Mouse (Mus musculus): Measurements from ENCODE around the gene Gpd1. TPM values are rescaled to one million over a fixed set of nuclear protein-coding genes. Genes with fewer than 3 reads are reported as not detected.

The Gpd1 gene
- polyA plus RNA-seq, 1 experiment from 2014 or later, result 6.8 TPM

GRCm38 (mm10) chr15:99731678-99732077, 14.4 kb downstream of the Gpd1 start:
- no peak overlapping the region for H3K4me2 ChIP-seq (replicated peaks; ENCODE audit: low read depth)
- ATAC-seq (ENCODE audit: low FRiP score, low TSS enrichment) (no peak), DNase-seq (ENCODE audit: low spot score) (no peak)
- no peak overlapping the region for H3K27ac ChIP-seq (replicated peaks)
- no peaks in the 10 kb centered on the region for H3K27me3 ChIP-seq (ENCODE audit: control insufficient read depth, insufficient read depth, low read length)
- 94% methylated on average over 3 of the region's 3 CpGs for WGBS
- no peak overlapping the region for H3K9ac ChIP-seq (ENCODE audit: low read length)
- H3K4me1 ChIP-seq (replicated peaks; ENCODE audit: control insufficient read depth, insufficient read depth), result no peaks in the 10 kb centered on the region
- H3K36me3 ChIP-seq (ENCODE audit: control insufficient read depth, insufficient read depth, low read length), result peaks cover 5% of the 10 kb centered on the region
- H3K4me3 ChIP-seq (ENCODE audit: low read depth, low read length), result no peak overlapping the region
- TF ChIP-seq CTCF (IDR thresholded peaks at IDR 0.05; ENCODE audit: low read depth) (no peak), EP300 (optimal IDR thresholded peaks at IDR 0.05) (no peak)
- H3K9me3 ChIP-seq (ENCODE audit: control insufficient read depth, low read length), result no peaks in the 10 kb centered on the region

GRCm38 (mm10) chr15:99733186-99733585, 15.9 kb downstream of the Gpd1 start:
- Histone ChIP-seq H3K4me1 (replicated peaks; ENCODE audit: control insufficient read depth, insufficient read depth) (no peaks in the 10 kb centered on the region), H3K36me3 (ENCODE audit: control insufficient read depth, insufficient read depth, low read length) (peaks cover 10% of the 10 kb centered on the region), H3K9ac (ENCODE audit: low read length) (no peak overlapping the region), H3K4me3 (ENCODE audit: low read depth, low read length) (no peak overlapping the region), H3K9me3 (ENCODE audit: control insufficient read depth, low read length) (no peaks in the 10 kb centered on the region), H3K27me3 (ENCODE audit: control insufficient read depth, insufficient read depth, low read length) (no peaks in the 10 kb centered on the region), H3K4me2 (replicated peaks; ENCODE audit: low read depth) (no peak overlapping the region), H3K27ac (replicated peaks) (no peak overlapping the region)
- TF ChIP-seq EP300 (optimal IDR thresholded peaks at IDR 0.05), result no peak
- TF ChIP-seq CTCF (IDR thresholded peaks at IDR 0.05; ENCODE audit: low read depth), result no peak
- 74% methylated on average over 5 of the region's 5 CpGs for WGBS
- ATAC-seq (ENCODE audit: low FRiP score, low TSS enrichment) (no peak), DNase-seq (ENCODE audit: low spot score) (no peak)

GRCm38 (mm10) chr15:99735631-99736030, 18.3 kb downstream of the Gpd1 start:
- H3K4me3 ChIP-seq (ENCODE audit: low read depth, low read length), result no peak overlapping the region
- no peak overlapping the region for H3K4me2 ChIP-seq (replicated peaks; ENCODE audit: low read depth)
- no peaks in the 10 kb centered on the region for H3K4me1 ChIP-seq (replicated peaks; ENCODE audit: control insufficient read depth, insufficient read depth)
- no peak for ATAC-seq (ENCODE audit: low FRiP score, low TSS enrichment)
- no peaks in the 10 kb centered on the region for H3K27me3 ChIP-seq (ENCODE audit: control insufficient read depth, insufficient read depth, low read length)
- H3K27ac ChIP-seq (replicated peaks), result no peak overlapping the region
- no peak overlapping the region for H3K9ac ChIP-seq (ENCODE audit: low read length)
- TF ChIP-seq CTCF (IDR thresholded peaks at IDR 0.05; ENCODE audit: low read depth) (no peak), EP300 (optimal IDR thresholded peaks at IDR 0.05) (no peak)
- DNase-seq (ENCODE audit: low spot score), result no peak
- 96% methylated on average over 2 of the region's 2 CpGs for WGBS
- no peaks in the 10 kb centered on the region for H3K9me3 ChIP-seq (ENCODE audit: control insufficient read depth, low read length)
- peaks cover 21% of the 10 kb centered on the region for H3K36me3 ChIP-seq (ENCODE audit: control insufficient read depth, insufficient read depth, low read length)

- Histone ChIP-seq H3K27ac (replicated peaks) (no peak overlapping the region), H3K4me2 (replicated peaks; ENCODE audit: low read depth) (no peak overlapping the region), H3K27me3 (ENCODE audit: control insufficient read depth, insufficient read depth, low read length) (no peaks in the 10 kb centered on the region), H3K9me3 (ENCODE audit: control insufficient read depth, low read length) (no peaks in the 10 kb centered on the region), H3K9ac (ENCODE audit: low read length) (no peak overlapping the region; the same call in 1 of the 2 replicates), H3K36me3 (ENCODE audit: control insufficient read depth, insufficient read depth, low read length) (peaks cover 24% of the 10 kb centered on the region), H3K4me3 (ENCODE audit: low read depth, low read length) (no peak overlapping the region), H3K4me1 (replicated peaks; ENCODE audit: control insufficient read depth, insufficient read depth) (no peaks in the 10 kb centered on the region)
- DNase-seq (ENCODE audit: low spot score) (no peak), ATAC-seq (ENCODE audit: low FRiP score, low TSS enrichment) (no peak)
- WGBS, result 86% methylated on average over 11 of the region's 11 CpGs
- TF ChIP-seq CTCF (IDR thresholded peaks at IDR 0.05; ENCODE audit: low read depth) (no peak), EP300 (optimal IDR thresholded peaks at IDR 0.05) (no peak)
These were observed 19.4 kb downstream of the Gpd1 start for GRCm38 (mm10) chr15:99736675-99737074.

GRCm38 (mm10) chr15:99740229-99740628, 22.9 kb downstream of the Gpd1 start:
- Histone ChIP-seq H3K4me3 (ENCODE audit: low read depth, low read length) (no peak overlapping the region), H3K27ac (replicated peaks) (no peak overlapping the region), H3K9ac (ENCODE audit: low read length) (no peak overlapping the region), H3K27me3 (ENCODE audit: control insufficient read depth, insufficient read depth, low read length) (no peaks in the 10 kb centered on the region), H3K4me1 (replicated peaks; ENCODE audit: control insufficient read depth, insufficient read depth) (no peaks in the 10 kb centered on the region), H3K36me3 (ENCODE audit: control insufficient read depth, insufficient read depth, low read length) (peaks cover 31% of the 10 kb centered on the region), H3K9me3 (ENCODE audit: control insufficient read depth, low read length) (no peaks in the 10 kb centered on the region), H3K4me2 (replicated peaks; ENCODE audit: low read depth) (no peak overlapping the region)
- 93% methylated on average over 4 of the region's 4 CpGs for WGBS
- DNase-seq (ENCODE audit: low spot score) (no peak), ATAC-seq (ENCODE audit: low FRiP score, low TSS enrichment) (no peak)
- TF ChIP-seq EP300 (optimal IDR thresholded peaks at IDR 0.05) (no peak), CTCF (IDR thresholded peaks at IDR 0.05; ENCODE audit: low read depth) (no peak)

GRCm38 (mm10) chr15:99754204-99754603, 36.9 kb downstream of the Gpd1 start:
- no peaks in the 10 kb centered on the region for H3K27me3 ChIP-seq (ENCODE audit: control insufficient read depth, insufficient read depth, low read length)
- H3K4me3 ChIP-seq (ENCODE audit: low read depth, low read length), result no peak overlapping the region
- no peak overlapping the region for H3K4me2 ChIP-seq (replicated peaks; ENCODE audit: low read depth)
- H3K9ac ChIP-seq (ENCODE audit: low read length), result no peak overlapping the region
- DNase-seq (ENCODE audit: low spot score) (no peak), ATAC-seq (ENCODE audit: low FRiP score, low TSS enrichment) (no peak)
- 61% methylated on average over 3 of the region's 3 CpGs for WGBS
- TF ChIP-seq EP300 (optimal IDR thresholded peaks at IDR 0.05) (no peak), CTCF (IDR thresholded peaks at IDR 0.05; ENCODE audit: low read depth) (no peak)
- no peaks in the 10 kb centered on the region for H3K4me1 ChIP-seq (replicated peaks; ENCODE audit: control insufficient read depth, insufficient read depth)
- no peaks in the 10 kb centered on the region for H3K36me3 ChIP-seq (ENCODE audit: control insufficient read depth, insufficient read depth, low read length)
- H3K9me3 ChIP-seq (ENCODE audit: control insufficient read depth, low read length), result no peaks in the 10 kb centered on the region
- H3K27ac ChIP-seq (replicated peaks), result no peak overlapping the region
